Mouse (Mus musculus) G1E (cell line): ENCODE measurements around the gene Pomt1.

Experiments used
- CTCF ChIP-seq: IDR thresholded peaks from 2 replicates; pipeline ENCODE4 v1.5.1; 2012; ENCODE audit warnings: low read depth, low read length, inconsistent platforms, mixed read lengths
- GATA2 ChIP-seq: IDR thresholded peaks from 2 replicates; pipeline ENCODE4 v1.6.1; 2012; ENCODE audit warnings: low read depth, low read length, inconsistent platforms, borderline replicate concordance

GRCm38 (mm10) chr2:32218541-32219334, 17.7 kb upstream of the Pomt1 start:
- no peak for TF ChIP-seq CTCF
- TF ChIP-seq GATA2 = no peak
